Mouse (Mus musculus) sigmoid colon, adult 10 weeks (tissue): ENCODE data around the gene Olfr619. TPM values are rescaled to one million over a fixed set of nuclear protein-coding genes. Genes with fewer than 3 reads are reported as not detected.

Experiments used
- polyA plus RNA-seq: library from polyadenylated mRNA; stranded (reverse); fragments of 350-450 nt; fragmentation: Illumina TruSeq; extraction: RNeasy Lipid Tissue Mini Kit (QIAGEN cat#74804); gene quantifications from one replicate; pipeline ENCODE4 v1.2.3, GENCODE M21; 2014; ENCODE audit warnings: low read depth, low replicate concordance

The Olfr619 gene
- not detected for polyA plus RNA-seq

GRCm38 (mm10) chr7:103600275-103600674, at the start of gene Olfr619:
Gene Olfr619 (plus strand): TSS chr7:103600575.

GRCm38 (mm10) chr7:103555779-103556178, 44.6 kb upstream of the Olfr619 start, which contains the start of gene Olfr615:
Gene Olfr615 (plus strand): TSS chr7:103556079.

GRCm38 (mm10) chr7:103569043-103569442, 31.3 kb upstream of the Olfr619 start, which contains the start of gene Olfr616:
Gene Olfr616 (minus strand): TSS chr7:103569143.

GRCm38 (mm10) chr7:103572761-103573160, 27.6 kb upstream of the Olfr619 start, which contains the start of gene Olfr617:
Gene Olfr617 (plus strand): TSS chr7:103573061.

GRCm38 (mm10) chr7:103589803-103590202, 10.6 kb upstream of the Olfr619 start, which contains the start of gene Olfr618:
Gene Olfr618 (plus strand): TSS chr7:103590103.

GRCm38 (mm10) chr7:103612434-103612833, 12.1 kb downstream of the Olfr619 start, which contains the start of gene Olfr620:
Gene Olfr620 (minus strand): TSS chr7:103612534.

GRCm38 (mm10) chr7:103642602-103643001, 42.2 kb downstream of the Olfr619 start, which contains the start of gene Olfr622:
Gene Olfr622 (minus strand): TSS chr7:103642702.

Other genes with a start within 250 kb of the Olfr619 start
- not detected for gene Olfr601, start 237.9 kb upstream of the Olfr619 start, polyA plus RNA-seq
- gene Olfr603, start 214.4 kb upstream of the Olfr619 start, polyA plus RNA-seq, result not detected
- gene Usp17lc, start 185.5 kb upstream of the Olfr619 start, polyA plus RNA-seq, result not detected
- not detected for gene Olfr605, start 155.1 kb upstream of the Olfr619 start, polyA plus RNA-seq
- not detected for gene Olfr606, start 151.5 kb upstream of the Olfr619 start, polyA plus RNA-seq
- gene Olfr607, start 136.4 kb upstream of the Olfr619 start, polyA plus RNA-seq, result not detected
- not detected for gene Olfr608, start 130.7 kb upstream of the Olfr619 start, polyA plus RNA-seq
- not detected for gene Olfr609, start 102.5 kb upstream of the Olfr619 start, polyA plus RNA-seq
- gene Olfr610, start 88.5 kb upstream of the Olfr619 start, polyA plus RNA-seq, result not detected
- gene Olfr611, start 79.7 kb upstream of the Olfr619 start, polyA plus RNA-seq, result not detected
- gene Olfr612, start 57.9 kb upstream of the Olfr619 start, polyA plus RNA-seq, result not detected
- not detected for gene Olfr613, start 52.5 kb upstream of the Olfr619 start, polyA plus RNA-seq
- gene Olfr615, start 44.5 kb upstream of the Olfr619 start, polyA plus RNA-seq, result not detected
- gene Olfr616, start 31.4 kb upstream of the Olfr619 start, polyA plus RNA-seq, result not detected
- not detected for gene Olfr617, start 27.5 kb upstream of the Olfr619 start, polyA plus RNA-seq
- gene Olfr618, start 10.5 kb upstream of the Olfr619 start, polyA plus RNA-seq, result not detected
- gene Olfr620, start 12.0 kb downstream of the Olfr619 start, polyA plus RNA-seq, result not detected
- not detected for gene Olfr622, start 42.1 kb downstream of the Olfr619 start, polyA plus RNA-seq
- not detected for gene Olfr623, start 63.1 kb downstream of the Olfr619 start, polyA plus RNA-seq
- 0.38 TPM for gene Olfr624, start 70.6 kb downstream of the Olfr619 start, polyA plus RNA-seq
- gene Olfr625-ps1, start 82.1 kb downstream of the Olfr619 start, polyA plus RNA-seq, result not detected
- not detected for gene Olfr243, start 114.1 kb downstream of the Olfr619 start, polyA plus RNA-seq
- gene Olfr628, start 129.8 kb downstream of the Olfr619 start, polyA plus RNA-seq, result not detected
- not detected for gene Olfr629, start 144.4 kb downstream of the Olfr619 start, polyA plus RNA-seq
- not detected for gene Olfr630, start 156.8 kb downstream of the Olfr619 start, polyA plus RNA-seq
- gene Olfr69, start 171.0 kb downstream of the Olfr619 start, polyA plus RNA-seq, result not detected
- not detected for gene Olfr68, start 179.1 kb downstream of the Olfr619 start, polyA plus RNA-seq
- not detected for gene Olfr67, start 191.2 kb downstream of the Olfr619 start, polyA plus RNA-seq
- 7.9 TPM for gene Hbb-bt, start 213.4 kb downstream of the Olfr619 start, polyA plus RNA-seq
- 125 TPM for gene Hbb-bs, start 227.5 kb downstream of the Olfr619 start, polyA plus RNA-seq
- gene Hbb-bh2, start 239.9 kb downstream of the Olfr619 start, polyA plus RNA-seq, result not detected
- gene Hbb-bh1, start 242.6 kb downstream of the Olfr619 start, polyA plus RNA-seq, result not detected